Mouse (Mus musculus) testis, adult 2 months (tissue): ENCODE results near the gene Olfr694.

Source experiments
- CTCF ChIP-seq: fragments of 200-500 bp; IDR thresholded peaks from 2 replicates; pipeline ENCODE4 v1.5.1; 2012; ENCODE audit warnings: low read depth, mild to moderate bottlenecking, inconsistent platforms, low read length, moderate library complexity; ENCODE audit not compliant: control insufficient read depth, insufficient read depth, insufficient replicate concordance
- POLR2A ChIP-seq: fragments of 200-500 bp; IDR thresholded peaks from 2 replicates; pipeline ENCODE4 v1.6.1; 2012; ENCODE audit warnings: low read depth, mild to moderate bottlenecking, inconsistent platforms, low read length, moderate library complexity; ENCODE audit not compliant: control insufficient read depth

DNA sequence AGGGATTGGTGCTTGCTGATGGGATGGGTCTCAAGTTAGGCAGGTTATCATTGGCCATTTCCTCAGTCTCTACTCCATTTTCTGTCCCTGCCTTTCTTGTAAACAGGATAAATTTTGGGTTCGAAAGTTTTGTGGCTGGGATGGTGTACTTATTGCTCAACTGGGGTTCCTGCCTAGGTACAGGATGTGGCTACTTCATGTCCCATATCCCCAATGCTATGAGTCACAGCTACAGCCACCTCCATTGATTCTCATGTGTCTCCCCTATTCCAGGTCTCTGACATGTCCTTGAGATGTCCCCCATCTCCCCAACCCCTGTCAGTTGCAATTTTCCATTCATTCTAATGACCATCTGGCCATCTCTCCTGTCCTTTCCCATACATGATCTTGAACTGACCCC, 5.3 kb upstream of the Olfr694 start:
- TF ChIP-seq CTCF = no peak
- no peak for TF ChIP-seq POLR2A
